Mouse (Mus musculus) embryonic facial prominence, embryonic 12.5 days (tissue): Measurements from ENCODE around the gene B3galt2. TPM values are rescaled to one million over a fixed set of nuclear protein-coding genes. Genes with fewer than 3 reads are reported as not detected.
"Not testable (repeated sequence)": the region's sequence is repeated elsewhere in the genome, so short reads cannot be mapped to it uniquely, and the experiment has no call there.

ENCODE experiments used
- ATAC-seq: fragments of 200-750 bp; cut with Nextera tagmentation; 2 replicates; pipeline ENCODE4 v1.8.0; 2017; ENCODE audit not compliant: insufficient number of reproducible peaks, insufficient read depth, low FRiP score, low TSS enrichment
- H3K27ac ChIP-seq: fragments of 300-500 bp; sonication (generic); 2 replicates; pipeline ENCODE4 v1.5.1; 2016; ENCODE audit warnings: mild to moderate bottlenecking
- H3K27me3 ChIP-seq: fragments of 300-500 bp; sonication (generic); 2 replicates; pipeline ENCODE4 v1.6.1; 2016; ENCODE audit warnings: mild to moderate bottlenecking, moderate library complexity
- H3K36me3 ChIP-seq: fragments of 300-500 bp; sonication (generic); 2 replicates; pipeline ENCODE4 v1.6.1; 2016; ENCODE audit warnings: mild to moderate bottlenecking
- H3K4me1 ChIP-seq: fragments of 300-500 bp; sonication (generic); 2 replicates; pipeline ENCODE4 v1.6.1; 2016
- H3K4me2 ChIP-seq: fragments of 300-500 bp; sonication (generic); replicated peaks from 2 replicates; pipeline ENCODE4 v1.6.1; 2016; ENCODE audit warnings: mild to moderate bottlenecking, moderate library complexity
- H3K4me3 ChIP-seq: fragments of 300-500 bp; sonication (generic); 2 replicates; pipeline ENCODE4 v1.5.1; 2016; ENCODE audit warnings: mild to moderate bottlenecking
- H3K9ac ChIP-seq: fragments of 300-500 bp; sonication (generic); 2 replicates; pipeline ENCODE4 v1.6.1; 2016; ENCODE audit warnings: mild to moderate bottlenecking, moderate library complexity
- H3K9me3 ChIP-seq: fragments of 300-500 bp; sonication (generic); 2 replicates; pipeline ENCODE4 v1.6.1; 2016; ENCODE audit warnings: mild to moderate bottlenecking, moderate library complexity
- WGBS: fragments of 180-500 bp; shearing (Covaris S2); methylation state at CpG from one replicate; pipeline ENCODE4 v1.1.7; 2016; 5-methylcytosine and 5-hydroxymethylcytosine counted together
- polyA plus RNA-seq: library from polyadenylated mRNA; unstranded; fragments of >200 nt; fragmentation: Nextera tagmentation; extraction: Ambion mirVana; gene quantifications from 2 replicates; pipeline ENCODE4 v1.2.1, GENCODE M21; 2016

B3galt2 gene
- polyA plus RNA-seq, 1 experiment from 2014 or later = 0.77 TPM

GRCm38 (mm10) chr1:143646219-143646618 lies 5.8 kb downstream of the B3galt2 start:
- Histone ChIP-seq H3K9me3 (no peaks in the 10 kb centered on the region), H3K4me1 (no peaks in the 10 kb centered on the region)
- 83% methylated on average over 4 of the region's 4 CpGs for WGBS

GRCm38 (mm10) chr1:143650317-143650716 lies 9.9 kb downstream of the B3galt2 start:
- Histone ChIP-seq H3K27me3 (no peaks in the 10 kb centered on the region), H3K4me3 (no peak overlapping the region), H3K27ac (no peak overlapping the region), H3K9me3 (no peaks in the 10 kb centered on the region), H3K4me2 (no peak overlapping the region), H3K4me1 (no peaks in the 10 kb centered on the region), H3K9ac (no peak overlapping the region), H3K36me3 (peaks cover 9% of the 10 kb centered on the region; the same call in 1 of the 2 replicates)
- no peak for ATAC-seq
- WGBS = 88% methylated on average over 2 of the region's 2 CpGs

More at GRCm38 (mm10) chr1:143646219-143646618, 5.8 kb downstream of the B3galt2 start:
- no peak overlapping the region for H3K4me2 ChIP-seq
- H3K36me3 ChIP-seq = peaks cover 6% of the 10 kb centered on the region; the same call in 1 of the 2 replicates
- ATAC-seq = no peak
- H3K9ac ChIP-seq = no peak overlapping the region
- no peak overlapping the region for H3K4me3 ChIP-seq
- H3K27ac ChIP-seq = no peak overlapping the region
- H3K27me3 ChIP-seq = no peaks in the 10 kb centered on the region

GRCm38 (mm10) chr1:143653646-143654045 lies 13.2 kb downstream of the B3galt2 start:
- Histone ChIP-seq H3K9ac (no peak overlapping the region), H3K27ac (no peak overlapping the region), H3K4me1 (no peaks in the 10 kb centered on the region), H3K4me2 (no peak overlapping the region), H3K27me3 (no peaks in the 10 kb centered on the region), H3K4me3 (no peak overlapping the region), H3K9me3 (no peaks in the 10 kb centered on the region), H3K36me3 (peaks cover 9% of the 10 kb centered on the region; the same call in 1 of the 2 replicates)
- WGBS = 84% methylated on average over 3 of the region's 3 CpGs
- no peak for ATAC-seq

GRCm38 (mm10) chr1:143663197-143663596 lies 22.7 kb downstream of the B3galt2 start:
- Histone ChIP-seq H3K4me3 (no peak overlapping the region), H3K4me2 (no peak overlapping the region), H3K27ac (no peak overlapping the region), H3K36me3 (peaks cover 17% of the 10 kb centered on the region), H3K9ac (no peak overlapping the region), H3K4me1 (no peaks in the 10 kb centered on the region), H3K27me3 (no peaks in the 10 kb centered on the region), H3K9me3 (no peaks in the 10 kb centered on the region)
- ATAC-seq = no peak
- WGBS = 90% methylated on average over 2 of the region's 2 CpGs

- peaks cover 21% of the 10 kb centered on the region for H3K36me3 ChIP-seq
- WGBS = 96% methylated on average over 4 of the region's 4 CpGs
- H3K4me2 ChIP-seq, H3K27me3 ChIP-seq, H3K4me3 ChIP-seq, ATAC-seq, H3K27ac ChIP-seq, H3K4me1 ChIP-seq, H3K9me3 ChIP-seq, H3K9ac ChIP-seq: not testable (repeated sequence)
Observed at GRCm38 (mm10) chr1:143664786-143665185, 24.3 kb downstream of the B3galt2 start.

- Histone ChIP-seq H3K36me3 (peaks cover 23% of the 10 kb centered on the region), H3K27me3 (no peaks in the 10 kb centered on the region), H3K9ac (no peak overlapping the region), H3K4me1 (no peaks in the 10 kb centered on the region), H3K27ac (no peak overlapping the region), H3K4me3 (no peak overlapping the region), H3K4me2 (no peak overlapping the region), H3K9me3 (no peaks in the 10 kb centered on the region)
- no peak for ATAC-seq
- 90% methylated on average over 4 of the region's 4 CpGs for WGBS
Observed at GRCm38 (mm10) chr1:143675734-143676361, 35.4 kb downstream of the B3galt2 start.

- Histone ChIP-seq H3K4me3 (no peak overlapping the region), H3K27me3 (no peaks in the 10 kb centered on the region), H3K9me3 (no peaks in the 10 kb centered on the region), H3K4me2 (no peak overlapping the region), H3K27ac (no peak overlapping the region), H3K9ac (no peak overlapping the region), H3K36me3 (peaks cover 38% of the 10 kb centered on the region), H3K4me1 (no peaks in the 10 kb centered on the region)
- WGBS = 97% methylated on average over 5 of the region's 5 CpGs
- no peak for ATAC-seq
Observed at GRCm38 (mm10) chr1:143681108-143681507, 40.6 kb downstream of the B3galt2 start.

GRCm38 (mm10) chr1:143684849-143685248 lies 44.4 kb downstream of the B3galt2 start:
- ATAC-seq = no peak
- no peak overlapping the region for H3K4me2 ChIP-seq
- H3K4me1 ChIP-seq = no peaks in the 10 kb centered on the region
- peaks cover 45% of the 10 kb centered on the region for H3K36me3 ChIP-seq
- 85% methylated on average over 3 of the region's 3 CpGs for WGBS
- no peak overlapping the region for H3K4me3 ChIP-seq
- no peak overlapping the region for H3K9ac ChIP-seq
- no peaks in the 10 kb centered on the region for H3K9me3 ChIP-seq
- no peaks in the 10 kb centered on the region for H3K27me3 ChIP-seq
- no peak overlapping the region for H3K27ac ChIP-seq

GRCm38 (mm10) chr1:143701736-143702135 lies 61.3 kb downstream of the B3galt2 start:
- Histone ChIP-seq H3K9me3 (no peaks in the 10 kb centered on the region), H3K27me3 (no peaks in the 10 kb centered on the region), H3K9ac (peak overlapping the region; percentile 91), H3K36me3 (peaks cover 4% of the 10 kb centered on the region; the same call in 1 of the 2 replicates), H3K27ac (peak overlapping the region; percentile 89; the same call in 1 of the 2 replicates), H3K4me1 (peaks cover 7% of the 10 kb centered on the region; the same call in 1 of the 2 replicates), H3K4me2 (peak overlapping the region; percentile 73), H3K4me3 (peak overlapping the region; percentile 77)
- no peak for ATAC-seq
- 1% methylated on average over 13 of the region's 13 CpGs for WGBS

GRCm38 (mm10) chr1:143702141-143702740 lies 61.8 kb downstream of the B3galt2 start:
- Histone ChIP-seq H3K27ac (peak overlapping the region; percentile 89), H3K9me3 (no peaks in the 10 kb centered on the region), H3K36me3 (no peaks in the 10 kb centered on the region), H3K4me1 (peaks cover 7% of the 10 kb centered on the region; the same call in 1 of the 2 replicates), H3K9ac (peak overlapping the region; percentile 91), H3K4me2 (peak overlapping the region; percentile 73), H3K4me3 (peak overlapping the region; percentile 77), H3K27me3 (no peaks in the 10 kb centered on the region)
- peak; percentile 81 for ATAC-seq
- 2% methylated on average over 47 of the region's 48 CpGs for WGBS

GRCm38 (mm10) chr1:143702741-143703262 lies 62.3 kb downstream of the B3galt2 start, which contains the start of gene Cdc73:
Gene Cdc73 (minus strand): TSS chr1:143702893.
- no peaks in the 10 kb centered on the region for H3K9me3 ChIP-seq
- no peaks in the 10 kb centered on the region for H3K27me3 ChIP-seq
- H3K27ac ChIP-seq = peak within 1 kb of the TSS; percentile 89
- H3K4me2 ChIP-seq = peak within 1 kb of the TSS; percentile 73
- ATAC-seq = peak; percentile 99
- H3K9ac ChIP-seq = peak within 1 kb of the TSS; percentile 91
- peaks cover 7% of the 10 kb centered on the region; the same call in 1 of the 2 replicates for H3K4me1 ChIP-seq
- under 1% methylated on average over 71 of the region's 74 CpGs for WGBS
- H3K36me3 ChIP-seq = no peaks in the 10 kb centered on the region
- H3K4me3 ChIP-seq = peak within 1 kb of the TSS; percentile 77
